Mouse (Mus musculus): ENCODE data around the gene Pygl. TPM values are rescaled to one million over a fixed set of nuclear protein-coding genes. Genes with fewer than 3 reads are reported as not detected.
"Not testable (repeated sequence)": the region's sequence is repeated elsewhere in the genome, so short reads cannot be mapped to it uniquely, and the experiment has no call there.

The Pygl gene
- total RNA-seq, 4 experiments from 2014 or later, result 0.92 to 1.8 (median 1.4) TPM

DNA sequence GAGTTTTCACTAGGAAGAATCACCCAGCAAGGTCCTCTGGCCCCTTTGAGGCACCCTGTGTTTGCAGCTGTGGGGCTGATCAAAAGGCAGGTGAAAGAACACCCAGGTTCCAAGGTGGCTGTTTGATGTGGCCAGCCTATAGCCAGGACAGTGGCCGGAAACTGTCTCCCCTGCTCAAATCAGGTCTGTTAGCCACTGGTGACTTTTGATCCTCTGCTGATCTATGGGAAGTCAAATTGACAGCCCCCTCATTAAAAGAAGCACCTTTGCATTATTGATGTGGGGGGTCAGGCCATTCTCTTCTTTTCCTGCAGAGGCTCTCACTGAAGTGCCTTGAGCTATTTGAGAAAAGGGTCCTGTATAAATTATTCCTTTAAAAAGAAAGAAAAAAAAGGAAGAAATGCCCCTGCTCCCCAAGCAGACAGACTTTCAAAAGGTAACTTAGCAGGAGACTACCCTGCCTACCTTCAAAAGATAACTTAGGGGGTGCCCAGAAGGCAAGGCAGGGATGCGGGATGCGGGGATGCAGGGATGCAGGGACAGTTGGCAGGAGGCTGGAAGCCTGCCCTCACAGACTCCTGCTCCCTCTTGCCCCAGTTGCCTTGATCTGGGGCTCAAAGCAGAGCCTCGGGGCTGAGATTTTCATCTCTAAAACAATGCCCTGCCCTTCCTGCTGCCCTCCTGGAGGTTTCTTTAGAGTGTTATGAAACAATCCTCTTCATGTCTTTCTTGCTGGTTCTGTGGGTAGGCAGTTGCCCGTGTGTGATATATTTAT is 73.8 kb downstream of the Pygl start:
- no peak for DNase-seq (ENCODE audit: low spot score in 2 of 2)

DNA sequence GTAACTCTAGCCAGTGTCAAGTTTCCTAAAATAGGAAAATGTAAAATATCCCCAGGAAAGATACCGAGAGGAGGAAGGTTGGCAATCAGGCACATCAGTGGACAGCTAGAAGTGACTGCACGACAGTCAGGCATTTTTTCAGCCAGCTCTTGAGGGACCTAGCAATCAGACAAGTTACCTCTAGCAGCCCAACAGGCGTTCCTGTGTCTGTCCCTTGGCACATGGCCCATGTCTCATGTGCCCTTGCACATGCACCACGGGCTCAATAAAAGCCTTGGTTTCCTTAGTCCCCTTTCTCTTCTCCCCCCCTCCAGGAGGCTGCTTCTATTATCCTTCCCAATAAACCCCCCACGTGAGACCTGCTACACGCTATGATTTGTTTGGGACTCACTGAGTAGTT is 75.1 kb downstream of the Pygl start:
- DNase-seq (ENCODE audit: low spot score in 2 of 2), result no peak

DNA sequence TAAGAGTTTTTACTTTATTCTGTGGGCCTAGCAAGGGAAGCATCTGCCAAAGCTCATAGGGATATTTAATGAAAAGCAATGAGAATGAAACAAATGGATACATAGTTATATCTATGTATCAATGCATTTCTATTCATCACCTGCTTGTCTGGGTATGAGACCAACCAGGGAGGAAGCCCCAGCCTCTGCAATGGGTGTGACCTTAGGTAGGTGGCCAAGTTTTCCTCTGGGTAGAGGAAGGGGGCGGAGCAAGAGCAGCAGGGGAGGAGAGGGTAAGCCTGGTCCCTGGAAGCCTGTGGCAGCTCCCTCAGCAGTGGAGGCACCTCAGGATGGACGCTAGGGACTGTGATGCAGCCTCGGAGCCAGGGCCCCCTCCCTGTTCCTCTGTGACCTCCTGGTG is 77.4 kb downstream of the Pygl start, which contains the start of gene Abhd12b:
Gene Abhd12b, plus strand, starts transcription at position 301 of the 400 bp plus-strand sequence.
- no peak for DNase-seq (ENCODE audit: low spot score in 2 of 2)

DNA sequence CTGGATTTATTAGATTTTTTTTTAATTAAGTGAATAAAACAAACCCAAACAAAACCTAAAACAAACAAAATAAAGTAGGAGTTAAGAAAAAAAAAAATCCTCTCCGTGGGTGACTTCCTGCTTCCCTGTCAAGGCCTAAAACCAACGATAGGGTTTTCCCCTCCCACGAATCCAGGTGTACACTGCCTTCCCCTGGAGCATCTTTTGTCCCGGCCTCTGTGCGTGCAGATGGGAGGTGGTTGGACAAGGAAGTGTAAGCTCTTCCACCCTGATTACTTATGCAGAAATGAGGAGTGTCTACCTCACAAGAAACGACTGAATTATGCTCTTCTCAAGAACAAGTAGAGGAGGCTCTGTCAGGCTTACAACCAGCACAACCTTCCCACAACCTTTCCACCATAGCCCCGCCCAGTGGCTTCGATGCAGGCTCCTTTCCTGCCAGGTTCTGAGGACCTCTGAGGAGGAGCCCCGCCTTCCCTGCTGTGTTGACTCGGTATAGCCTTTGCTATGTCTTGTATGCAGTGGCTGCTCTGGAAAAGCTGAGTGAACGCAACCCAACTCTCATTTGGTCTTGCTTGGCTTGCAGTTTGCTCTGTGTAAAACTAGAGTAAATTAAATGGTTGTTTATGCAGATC is 82.5 kb downstream of the Pygl start:
- no peak for DNase-seq (ENCODE audit: low spot score in 2 of 2)

DNA sequence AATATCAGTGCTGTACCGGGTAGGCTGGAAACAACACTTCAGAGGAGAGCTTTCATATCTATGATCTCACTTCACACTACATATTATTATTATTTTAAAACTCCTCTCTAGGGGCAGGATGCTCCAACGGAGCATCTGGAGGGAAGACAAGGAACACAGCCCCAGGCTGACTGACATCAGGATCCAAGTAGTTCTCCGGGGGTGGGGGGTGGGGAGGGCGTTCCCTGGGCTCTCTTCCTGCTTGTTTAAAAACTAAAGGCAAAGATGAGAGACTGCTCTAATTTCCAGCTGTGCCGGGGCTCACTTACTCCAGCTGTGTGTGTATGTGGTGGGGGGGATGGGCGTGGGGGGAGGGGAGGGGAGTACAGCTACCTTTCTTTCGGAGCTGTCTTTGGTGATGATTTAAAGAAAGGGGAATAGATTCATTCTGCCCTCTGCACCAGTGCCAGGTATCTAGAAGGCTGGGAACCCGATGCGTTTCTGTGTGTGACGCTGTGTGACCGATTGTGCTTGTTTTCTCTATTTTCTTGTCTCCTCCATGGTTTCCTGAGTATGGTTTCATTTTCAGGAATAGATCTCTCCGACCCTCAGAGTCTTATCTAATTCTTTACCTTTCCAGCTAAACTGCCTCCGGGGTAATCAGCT is 83.2 kb downstream of the Pygl start:
- DNase-seq (ENCODE audit: low spot score in 2 of 2), result no peak

DNA sequence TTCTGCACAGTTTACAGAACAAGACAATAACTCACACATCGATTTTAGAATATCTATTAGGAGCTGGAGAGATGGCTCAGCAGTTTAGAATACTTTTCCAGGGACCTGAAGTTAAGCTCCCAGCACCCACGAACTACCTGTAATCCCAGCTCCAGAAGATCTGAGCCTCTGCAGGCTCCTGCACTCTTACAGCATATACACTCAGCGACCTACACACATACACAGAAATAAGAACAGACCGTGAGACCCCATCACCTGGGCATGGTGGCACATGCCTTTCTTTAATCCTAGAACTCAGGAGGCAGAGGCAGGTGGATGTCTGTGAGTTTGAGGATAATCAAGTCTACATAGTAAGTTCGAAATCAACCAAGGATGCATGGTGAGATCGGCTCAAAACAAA is 85.7 kb downstream of the Pygl start:
- no peak for DNase-seq (ENCODE audit: low spot score in 2 of 2)

DNA sequence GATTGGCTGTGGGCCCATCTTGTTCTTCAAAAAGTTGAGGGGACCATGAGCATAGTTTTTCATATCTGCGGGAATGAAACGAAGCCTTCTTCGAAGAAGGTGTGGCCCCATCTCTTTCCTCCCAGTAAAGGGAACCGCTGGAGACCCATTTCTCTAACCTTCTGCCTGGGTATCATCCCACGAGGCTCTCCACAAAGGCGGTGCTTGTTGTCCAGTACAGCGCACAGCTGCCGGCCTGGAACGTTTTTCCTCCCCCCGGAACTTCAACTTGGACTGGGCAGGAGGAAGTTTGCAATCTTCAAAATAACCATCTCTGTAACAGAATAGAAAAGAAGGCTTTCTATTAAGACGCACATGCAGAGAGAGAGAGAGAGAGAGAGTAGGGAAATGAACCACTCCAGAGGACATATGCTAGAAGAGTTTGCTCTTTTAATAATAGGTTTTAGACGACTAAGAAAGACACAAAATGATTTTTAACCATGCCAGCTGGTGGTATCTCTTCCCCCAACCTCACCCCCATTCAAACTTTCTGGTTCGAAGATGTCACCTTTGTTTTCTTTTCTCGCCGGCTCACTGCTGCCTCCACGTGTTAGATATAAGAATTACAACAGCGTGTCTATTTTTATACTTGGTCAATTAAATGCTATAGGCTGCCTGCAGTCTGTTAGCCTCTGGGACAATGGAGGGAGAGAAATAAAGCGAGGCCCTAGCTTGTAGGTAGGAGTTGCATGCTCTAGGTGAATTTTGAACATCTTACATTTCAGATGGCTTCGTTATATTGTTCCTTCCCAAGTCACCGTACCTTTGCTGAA is 86.4 kb downstream of the Pygl start:
- no peak for DNase-seq (ENCODE audit: low spot score in 2 of 2)

DNA sequence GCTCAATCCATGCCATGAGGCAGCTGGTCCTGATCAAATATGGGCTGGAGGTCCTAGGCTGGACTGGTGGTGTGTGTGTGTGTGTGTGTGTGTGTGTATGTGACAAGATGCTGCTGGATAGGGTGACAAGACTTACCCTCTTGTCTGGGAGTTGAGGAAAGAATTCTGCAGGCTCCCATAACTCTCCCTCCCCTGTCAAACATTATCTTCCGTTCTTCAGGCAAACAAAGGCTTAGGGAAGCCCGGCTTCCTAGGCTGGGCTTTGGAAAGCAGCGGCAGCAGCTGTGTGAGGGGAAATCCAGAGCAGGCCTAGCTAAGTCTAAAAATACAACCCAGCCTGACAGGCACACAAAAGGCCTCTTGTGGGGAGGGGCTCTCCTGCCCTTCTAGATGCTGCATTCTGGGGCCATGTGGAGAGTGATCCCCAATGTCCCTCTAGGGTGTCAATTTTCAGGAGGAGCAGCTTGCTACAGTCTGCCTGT is 87.1 kb downstream of the Pygl start:
- not testable (repeated sequence) for DNase-seq (ENCODE audit: low spot score in 2 of 2)

DNA sequence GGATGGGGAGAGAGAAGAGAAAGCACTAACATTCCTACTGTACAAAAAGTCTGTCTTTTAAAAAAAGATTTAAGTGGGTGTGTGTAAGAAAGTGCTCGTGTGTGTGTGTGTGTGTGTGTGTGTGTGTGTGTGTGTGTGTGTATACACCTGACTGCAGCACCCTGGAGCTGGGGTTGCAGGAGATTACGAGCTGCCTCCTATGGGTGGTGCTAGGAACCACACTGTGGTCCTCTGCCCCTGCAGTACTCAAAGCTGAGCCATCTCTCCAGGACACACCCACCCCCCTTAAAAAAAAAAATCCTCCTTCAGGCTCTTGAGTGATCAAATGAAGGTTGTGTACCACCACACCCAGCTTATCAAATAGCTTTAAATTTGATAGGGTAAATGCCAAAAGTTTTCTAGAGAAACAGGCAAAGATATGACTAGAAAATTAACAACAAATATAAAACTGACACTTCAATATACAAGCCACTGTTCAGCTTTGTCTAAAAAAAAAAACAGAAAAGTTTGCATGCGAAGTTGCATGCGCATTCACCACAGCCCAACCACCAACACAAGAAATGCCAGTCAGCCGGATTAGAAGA is 90.2 kb downstream of the Pygl start:
- no peak for DNase-seq (ENCODE audit: low spot score in 2 of 2)

Other genes starting within 250 kb of the Pygl start
- gene Sav1, start 244.5 kb downstream of the Pygl start, total RNA-seq (2022), result 10 to 100 TPM; 43.8 to 52.1 (median 46.0) TPM
- 10 to 100 TPM; 26.3 to 45.2 (median 31.7) TPM for gene Nin, start 117.8 kb downstream of the Pygl start, total RNA-seq (2022)
- gene Abhd12b, start 77.3 kb downstream of the Pygl start, total RNA-seq (2022), result not detected
- gene Trim9, start 116.1 kb upstream of the Pygl start, total RNA-seq (2022), result under 1 TPM in 3 of 4 experiments, not detected in 1; 0.10 to 0.13 (median 0.12) TPM
- gene Tmx1, start 221.6 kb upstream of the Pygl start, total RNA-seq (2022), result 10 to 100 TPM in 3 of 4 experiments, 1 to 10 TPM in 1; 8.3 to 11.5 (median 11.0) TPM